Mouse (Mus musculus) macrophage (primary cell): ENCODE results near the gene Acacb. TPM values are rescaled to one million over a fixed set of nuclear protein-coding genes. Genes with fewer than 3 reads are reported as not detected.

ENCODE experiments used
- H3K27ac ChIP-seq: fragments of 350-480 bp; formaldehyde crosslinking; 2 replicates; pipeline ENCODE4 v1.9.0; 2021
- H3K36me3 ChIP-seq: fragments of 350-480 bp; formaldehyde crosslinking; 2 replicates; pipeline ENCODE4 v1.9.0; 2021; ENCODE audit errors: inconsistent target
- H3K4me3 ChIP-seq: fragments of 350-480 bp; formaldehyde crosslinking; 2 replicates; pipeline ENCODE4 v1.9.0; 2021; ENCODE audit errors: inconsistent target
- H3K79me2 ChIP-seq: fragments of 350-480 bp; formaldehyde crosslinking; 2 replicates; pipeline ENCODE4 v1.9.0; 2021; ENCODE audit errors: inconsistent target
- WGBS: methylation state at CpG from one replicate; pipeline ENCODE4 v1.1.7; 2026; ENCODE audit warnings: inconsistent platforms; ENCODE audit not compliant: missing documents; 5-methylcytosine and 5-hydroxymethylcytosine counted together
- polyA plus RNA-seq: library from polyadenylated mRNA; stranded (reverse); fragments of 250-400 nt; gene quantifications from 3 replicates; pipeline ENCODE4 v1.2.4, GENCODE M21; 2018; ENCODE audit warnings: inconsistent platforms

Acacb gene
- polyA plus RNA-seq, 1 experiment from 2014 or later: 0.29 TPM

DNA sequence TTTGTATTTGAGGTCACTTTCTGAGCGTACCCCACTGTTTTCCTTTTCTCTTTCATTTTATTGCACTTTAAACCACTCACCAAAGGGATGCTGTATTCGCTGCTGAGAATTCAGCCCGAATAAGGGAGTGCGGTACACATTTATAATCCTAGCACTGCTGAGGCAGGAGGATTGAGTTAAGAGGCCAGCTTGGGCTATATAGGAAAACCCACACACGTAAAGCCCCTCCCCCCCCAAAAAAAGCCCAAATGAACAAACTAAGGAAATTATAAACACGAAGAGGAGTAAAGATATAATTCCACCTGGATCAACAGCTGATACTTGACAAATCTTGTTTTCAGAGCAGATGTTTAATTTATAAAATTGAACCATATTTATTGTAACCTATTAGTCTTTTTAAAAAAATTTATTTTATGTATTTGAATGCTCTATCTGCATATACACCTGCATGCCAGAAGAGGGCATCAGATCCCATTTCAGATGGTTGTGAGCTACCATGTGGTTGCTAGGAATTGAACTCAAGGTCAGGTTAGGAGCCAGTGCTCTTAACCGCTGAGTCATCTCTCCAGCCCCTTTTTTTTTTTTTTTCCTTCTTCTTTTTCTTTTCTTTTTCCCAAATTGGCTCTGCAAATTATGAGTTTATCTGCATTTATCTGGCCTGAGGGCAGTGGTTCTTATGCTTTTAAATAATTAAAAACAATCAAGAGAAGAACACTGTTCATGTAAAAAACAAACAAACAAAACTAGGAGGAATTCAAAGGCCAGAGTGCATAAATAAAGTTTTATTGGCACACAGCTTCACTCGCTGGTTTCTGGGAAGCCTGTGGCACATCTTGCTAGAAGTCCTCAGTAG lies 30.4 kb downstream of the Acacb start:
- 63% methylated on average over 8 of the region's 8 CpGs for WGBS
- no peaks in the 10 kb centered on the region for H3K36me3 ChIP-seq
- H3K27ac ChIP-seq: no peak overlapping the region
- peak overlapping the region; percentile 33; the same call in 1 of the 2 replicates for H3K4me3 ChIP-seq
- no peaks in the 10 kb centered on the region for H3K79me2 ChIP-seq

DNA sequence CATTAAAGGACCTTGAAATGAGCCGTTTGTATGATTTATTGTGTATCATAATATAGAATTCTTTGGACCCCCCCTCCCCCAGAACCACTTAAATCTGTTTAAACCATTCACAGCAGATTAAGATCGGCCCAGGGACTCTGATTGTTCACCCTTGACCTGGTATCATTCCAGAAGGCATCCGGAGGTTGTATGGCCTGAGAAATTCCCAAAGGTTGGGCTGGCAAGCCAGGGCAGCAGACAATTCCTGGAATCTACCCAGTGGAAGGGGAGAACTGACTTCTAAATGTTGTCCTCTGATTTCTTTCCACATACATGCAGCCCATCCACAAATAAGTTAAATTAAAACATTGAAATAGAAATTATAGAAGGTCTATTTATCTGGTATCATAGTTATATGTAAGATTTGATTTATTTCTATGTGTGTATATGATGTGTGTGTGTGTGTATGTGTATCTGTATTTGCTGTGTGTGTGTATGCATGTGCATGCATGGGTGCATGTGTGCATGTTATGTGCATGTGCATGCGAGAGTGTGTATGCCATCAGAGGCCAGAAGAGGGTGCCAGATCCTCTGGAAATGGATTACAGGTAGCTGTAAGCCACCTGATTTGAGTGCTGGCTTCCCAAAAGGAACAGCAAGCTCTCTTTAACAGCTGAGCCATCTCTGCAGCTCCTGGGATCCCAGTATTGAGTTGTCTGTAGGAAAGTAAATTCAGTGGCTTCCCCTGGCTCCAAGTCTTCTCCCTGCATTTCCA lies 31.8 kb downstream of the Acacb start:
- no peak overlapping the region for H3K27ac ChIP-seq
- WGBS: 97% methylated on average over 4 of the region's 4 CpGs
- no peaks in the 10 kb centered on the region for H3K79me2 ChIP-seq
- no peaks in the 10 kb centered on the region for H3K36me3 ChIP-seq
- H3K4me3 ChIP-seq: no peak overlapping the region

DNA sequence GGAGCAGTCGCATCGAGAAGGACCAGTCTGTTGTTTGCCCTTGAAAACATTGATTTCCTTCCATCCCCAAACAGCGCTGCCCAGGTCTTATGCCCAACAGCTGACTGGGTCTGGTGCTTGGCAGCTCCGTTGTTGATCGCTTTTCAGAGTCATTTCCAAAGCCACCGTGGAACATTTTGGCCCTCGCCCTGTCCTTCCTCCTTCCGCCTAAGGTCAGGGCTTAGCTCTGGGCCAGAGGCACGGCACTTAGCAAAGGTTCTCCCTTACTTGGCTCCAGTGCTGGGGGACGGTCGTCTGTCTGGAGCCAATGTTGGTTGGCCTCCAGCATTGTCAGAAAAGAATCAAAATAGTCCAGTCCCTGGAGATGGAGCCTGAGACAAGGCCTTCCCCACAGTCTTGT lies 33.2 kb downstream of the Acacb start:
- H3K27ac ChIP-seq: no peak overlapping the region

DNA sequence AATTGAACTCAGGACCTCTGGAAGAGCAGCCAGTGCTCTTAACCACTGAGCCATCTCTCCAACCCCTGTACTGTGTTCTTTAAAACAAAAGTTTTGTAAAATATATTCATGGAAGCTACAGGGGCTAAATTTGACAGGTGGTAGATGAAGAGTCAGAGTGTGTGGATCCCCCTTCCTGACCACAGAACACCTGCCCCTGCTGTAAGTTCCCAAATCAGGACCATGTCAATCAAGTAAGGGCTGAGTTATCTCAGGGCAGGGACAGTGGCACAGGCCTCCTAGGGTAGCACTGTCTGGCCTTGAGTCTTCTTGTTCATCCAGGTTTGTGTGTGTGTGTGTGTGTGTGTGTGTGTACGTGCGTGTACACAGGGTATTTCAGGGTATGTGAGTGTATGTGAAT lies 37.2 kb downstream of the Acacb start:
- Histone ChIP-seq H3K4me3 (no peak overlapping the region), H3K27ac (no peak overlapping the region), H3K36me3 (no peaks in the 10 kb centered on the region), H3K79me2 (no peaks in the 10 kb centered on the region)
- 88% methylated on average over 2 of the region's 2 CpGs for whole genome bisulfite sequencing

More for the DNA sequence above, 33.2 kb downstream of the Acacb start:
- Histone ChIP-seq H3K79me2 (no peaks in the 10 kb centered on the region), H3K36me3 (no peaks in the 10 kb centered on the region), H3K4me3 (no peak overlapping the region)
- WGBS: 93% methylated on average over 11 of the region's 11 CpGs

DNA sequence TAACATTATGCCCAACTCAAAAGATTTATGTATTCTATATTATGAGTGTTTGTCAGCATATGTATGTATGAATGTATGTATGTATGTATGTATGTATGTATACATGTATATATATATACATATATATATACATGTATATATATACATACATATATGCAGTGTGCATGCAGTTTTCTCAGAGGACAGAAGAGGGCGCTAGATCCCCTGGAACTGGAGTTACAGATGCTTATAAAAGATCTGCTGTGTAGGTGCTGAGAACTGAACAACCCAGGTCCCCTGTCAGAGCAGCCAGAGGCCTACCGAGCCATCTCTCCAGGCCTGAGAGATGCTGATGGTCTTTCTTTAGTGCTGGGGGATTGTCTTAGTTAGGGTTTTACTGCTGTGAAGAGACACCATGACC lies 40.8 kb downstream of the Acacb start:
- H3K79me2 ChIP-seq: no peaks in the 10 kb centered on the region
- WGBS: 85% methylated on average over 2 of the region's 2 CpGs

DNA sequence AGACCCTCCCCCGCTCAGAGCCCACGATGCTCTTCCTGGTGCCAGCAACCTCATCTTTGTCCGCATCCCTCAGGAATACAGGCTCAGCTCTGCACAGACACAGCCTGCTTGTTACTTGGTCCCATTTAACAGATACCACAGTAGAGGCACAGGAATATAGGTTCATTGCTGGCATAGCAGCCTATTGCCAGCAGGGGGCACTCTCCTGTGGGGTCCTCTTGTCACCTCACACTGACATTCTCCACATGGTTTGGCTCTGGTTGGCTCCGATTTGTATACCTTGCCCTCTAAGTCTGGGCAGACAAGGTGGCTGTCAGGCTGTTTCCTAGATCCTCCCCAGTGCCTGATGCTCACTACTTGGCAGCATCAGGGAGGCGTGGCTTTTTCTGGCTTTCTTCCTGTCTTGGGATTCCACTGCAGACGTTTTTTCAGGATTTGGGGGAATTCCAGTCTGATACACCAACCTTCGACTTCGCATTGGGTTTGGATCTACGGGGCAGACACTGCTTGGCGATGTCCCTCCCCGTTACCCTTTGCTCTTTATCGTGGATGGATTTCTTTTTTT lies 42.6 kb downstream of the Acacb start:
- WGBS: 81% methylated on average over 8 of the region's 12 CpGs
- Histone ChIP-seq H3K36me3 (no peaks in the 10 kb centered on the region), H3K79me2 (no peaks in the 10 kb centered on the region), H3K27ac (no peak overlapping the region), H3K4me3 (no peak overlapping the region)

More for the DNA sequence above, 40.8 kb downstream of the Acacb start:
- H3K27ac ChIP-seq: no peak overlapping the region
- no peak overlapping the region for H3K4me3 ChIP-seq
- H3K36me3 ChIP-seq: no peaks in the 10 kb centered on the region

DNA sequence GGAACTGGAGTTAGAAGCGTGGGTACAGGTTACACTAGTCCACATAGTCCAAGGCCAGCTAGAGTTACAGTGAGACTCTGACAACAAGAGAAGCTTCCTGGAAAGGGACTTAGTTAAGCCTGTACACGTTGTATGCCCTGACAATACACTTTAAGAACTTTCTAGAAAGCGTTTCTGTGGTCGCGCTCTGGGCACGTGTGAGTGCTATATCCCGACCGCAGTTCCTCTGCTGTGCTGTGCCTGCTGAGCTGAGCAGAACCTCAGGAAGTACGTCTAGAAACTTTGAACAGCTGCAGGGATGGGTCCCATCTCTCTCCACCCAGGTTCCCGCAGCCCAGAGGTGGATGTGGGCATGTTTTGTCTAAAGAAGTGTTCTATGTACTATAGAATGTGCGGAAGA lies 47.8 kb downstream of the Acacb start:
- WGBS: 84% methylated on average over 11 of the region's 11 CpGs
- Histone ChIP-seq H3K27ac (no peak overlapping the region), H3K4me3 (no peak overlapping the region), H3K79me2 (no peaks in the 10 kb centered on the region), H3K36me3 (no peaks in the 10 kb centered on the region)

DNA sequence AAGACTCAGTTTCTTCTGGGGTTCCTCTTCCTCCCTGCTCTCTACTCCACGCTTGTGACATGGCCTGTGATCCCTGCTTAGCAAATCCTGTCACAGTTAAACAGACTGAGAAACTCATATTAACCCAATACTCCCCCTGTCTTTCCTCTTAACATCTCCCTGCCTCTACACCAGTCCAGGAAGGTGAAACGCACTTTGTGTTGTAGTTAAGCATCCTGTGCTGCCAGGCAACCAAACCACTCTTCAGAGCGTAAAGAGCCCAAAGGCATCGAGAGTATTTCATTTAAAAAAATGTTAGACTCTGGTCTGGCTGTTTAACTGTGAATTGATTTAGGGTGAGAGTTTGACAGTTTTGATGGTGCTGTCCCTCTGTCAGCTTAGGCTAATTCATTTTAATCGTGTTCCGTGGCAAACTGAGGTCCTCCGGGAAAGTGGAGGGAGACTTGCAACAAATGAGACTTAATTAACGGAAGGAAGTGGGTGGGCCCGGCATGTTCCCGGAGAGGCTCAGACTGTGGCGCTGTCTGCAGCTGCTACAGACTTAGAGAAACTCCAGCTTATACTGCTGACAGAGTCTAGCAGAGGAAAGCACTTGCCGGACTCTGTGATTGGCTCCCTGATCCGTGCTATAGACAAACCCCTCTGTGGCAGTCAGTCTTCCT lies 52.9 kb downstream of the Acacb start:
- Histone ChIP-seq H3K27ac (no peak overlapping the region), H3K36me3 (no peaks in the 10 kb centered on the region), H3K4me3 (no peak overlapping the region), H3K79me2 (no peaks in the 10 kb centered on the region)
- 4% methylated on average over 13 of the region's 13 CpGs for WGBS

DNA sequence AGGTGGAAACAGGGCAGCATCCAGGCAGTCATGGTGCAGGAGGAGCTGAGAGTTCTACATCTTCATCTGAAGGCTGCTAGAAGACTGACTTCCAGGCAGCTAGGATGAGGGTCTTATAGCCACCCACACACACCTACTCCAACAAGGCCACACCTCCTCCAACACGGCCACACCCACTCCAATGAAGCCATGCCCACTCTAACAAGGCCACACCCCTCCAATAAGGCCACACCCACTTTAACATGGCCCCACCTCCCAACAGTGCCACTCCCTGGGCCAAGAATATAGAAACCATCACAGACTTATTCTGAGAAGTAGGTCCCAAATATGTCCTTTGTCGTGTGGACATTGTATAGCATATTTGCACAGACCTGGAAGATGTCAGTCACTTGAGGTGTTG lies 59.8 kb downstream of the Acacb start:
- Histone ChIP-seq H3K79me2 (no peaks in the 10 kb centered on the region), H3K4me3 (no peak overlapping the region), H3K27ac (no peak overlapping the region), H3K36me3 (no peaks in the 10 kb centered on the region)
- 78% methylated on average over 2 of the region's 2 CpGs for WGBS

DNA sequence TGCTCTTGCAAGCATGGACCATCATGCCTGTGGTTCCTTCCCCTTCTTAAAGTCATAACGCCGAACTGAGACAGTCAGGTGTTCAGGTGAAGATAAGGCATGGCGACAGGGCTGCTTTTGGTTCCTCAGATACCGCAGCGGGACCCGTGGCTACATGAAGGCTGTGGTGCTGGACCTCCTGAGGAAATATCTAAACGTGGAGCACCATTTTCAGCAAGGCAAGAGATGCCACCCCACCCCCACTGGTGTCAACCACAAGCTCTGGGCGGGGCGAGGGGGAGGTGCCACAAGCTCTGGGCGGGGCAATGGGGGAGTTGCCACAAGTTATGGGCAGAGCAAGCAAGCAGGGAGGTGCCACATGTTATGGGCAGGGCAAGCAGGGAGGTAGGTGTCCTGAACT lies 66.8 kb downstream of the Acacb start:
- 33% methylated on average over 10 of the region's 10 CpGs for WGBS
- H3K79me2 ChIP-seq: no peaks in the 10 kb centered on the region
- H3K36me3 ChIP-seq: no peaks in the 10 kb centered on the region
- no peak overlapping the region for H3K27ac ChIP-seq
- no peak overlapping the region for H3K4me3 ChIP-seq

DNA sequence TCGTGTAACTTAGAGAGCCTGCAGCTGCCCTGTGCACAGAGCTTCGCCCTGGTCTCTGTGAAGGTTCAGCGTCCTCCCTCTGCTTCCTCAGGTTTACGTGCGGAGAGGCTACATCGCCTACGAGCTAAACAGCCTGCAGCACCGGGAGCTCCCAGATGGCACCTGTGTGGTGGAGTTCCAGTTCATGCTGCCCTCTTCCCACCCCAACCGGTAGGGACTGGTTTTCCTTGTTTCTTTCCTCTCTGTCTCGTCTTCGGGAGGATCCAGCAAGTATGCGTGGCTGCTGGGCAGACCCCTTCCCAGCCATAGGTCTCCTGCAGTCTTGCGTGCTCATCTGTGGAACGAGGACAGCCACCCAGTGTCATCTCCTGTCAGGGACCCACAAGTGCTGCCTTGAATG lies 72.4 kb downstream of the Acacb start:
- Histone ChIP-seq H3K27ac (no peak overlapping the region), H3K4me3 (no peak overlapping the region), H3K36me3 (no peaks in the 10 kb centered on the region), H3K79me2 (no peaks in the 10 kb centered on the region)
- WGBS: 96% methylated on average over 14 of the region's 14 CpGs

DNA sequence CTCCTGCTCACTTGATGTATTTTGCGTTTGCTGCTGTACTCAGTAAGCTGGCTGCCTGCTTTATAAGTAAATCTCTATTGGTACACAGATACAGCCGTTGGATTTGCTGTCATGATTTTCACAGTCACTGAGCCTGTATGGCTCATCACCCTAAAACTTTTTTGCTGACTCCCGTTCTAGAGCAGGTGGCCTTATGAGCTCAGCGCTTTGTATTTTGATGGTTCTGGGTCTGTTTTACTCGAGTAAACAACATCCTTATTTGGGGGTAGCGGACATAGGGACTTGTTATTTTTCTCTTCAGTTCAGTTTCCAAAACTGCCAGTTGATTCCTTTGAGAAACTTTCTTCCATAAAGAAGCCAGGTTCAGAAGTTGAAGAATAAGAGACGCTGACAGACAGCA lies 79.7 kb downstream of the Acacb start:
- no peak overlapping the region for H3K4me3 ChIP-seq
- WGBS: 94% methylated on average over 7 of the region's 7 CpGs
- H3K27ac ChIP-seq: no peak overlapping the region
- no peaks in the 10 kb centered on the region for H3K79me2 ChIP-seq
- H3K36me3 ChIP-seq: no peaks in the 10 kb centered on the region

DNA sequence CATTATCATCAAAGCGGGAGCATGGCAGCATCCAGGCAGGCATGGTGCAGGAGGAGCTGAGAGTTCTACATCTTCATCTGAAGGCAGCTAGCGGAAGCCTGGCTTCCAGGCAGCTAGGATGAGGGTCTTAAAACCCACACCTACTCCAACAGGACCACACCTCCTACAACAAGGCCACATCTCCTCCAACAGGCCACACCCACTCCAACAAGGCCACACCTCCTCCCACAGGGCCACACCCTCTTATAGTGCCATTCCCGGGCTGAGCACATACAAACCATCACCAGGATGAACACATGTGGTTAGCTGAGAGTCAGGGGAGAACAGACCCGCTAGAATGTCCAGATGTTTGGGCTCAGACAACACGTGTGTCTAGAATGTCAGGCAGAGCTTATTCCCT lies 82.6 kb downstream of the Acacb start:
- Histone ChIP-seq H3K4me3 (no peak overlapping the region), H3K79me2 (no peaks in the 10 kb centered on the region), H3K36me3 (no peaks in the 10 kb centered on the region), H3K27ac (no peak overlapping the region)
- 85% methylated on average over 5 of the region's 5 CpGs for WGBS

DNA sequence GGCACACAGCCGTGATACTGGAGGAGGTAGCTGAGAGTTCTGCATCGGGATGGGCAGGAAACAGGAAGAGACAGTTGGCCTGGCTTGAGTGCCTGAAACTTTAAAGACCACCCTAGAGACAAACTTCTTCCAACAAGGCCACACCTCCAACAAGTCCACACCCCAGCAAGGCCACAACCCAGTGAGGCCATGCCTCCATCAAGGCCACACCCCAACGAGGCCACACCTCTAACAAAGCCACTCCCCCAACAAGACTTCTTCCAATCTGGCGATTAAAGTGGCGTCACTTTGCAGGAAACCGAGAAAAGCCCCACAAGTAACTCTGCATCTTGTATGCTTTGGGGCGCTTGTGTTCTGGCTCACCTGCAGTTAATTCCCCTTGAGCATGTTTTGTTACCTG lies 92.6 kb downstream of the Acacb start:
- no peaks in the 10 kb centered on the region for H3K79me2 ChIP-seq
- no peaks in the 10 kb centered on the region for H3K36me3 ChIP-seq
- H3K27ac ChIP-seq: no peak overlapping the region
- no peak overlapping the region for H3K4me3 ChIP-seq
- WGBS: 25% methylated on average over 7 of the region's 7 CpGs
